In the genomic region with DNA sequence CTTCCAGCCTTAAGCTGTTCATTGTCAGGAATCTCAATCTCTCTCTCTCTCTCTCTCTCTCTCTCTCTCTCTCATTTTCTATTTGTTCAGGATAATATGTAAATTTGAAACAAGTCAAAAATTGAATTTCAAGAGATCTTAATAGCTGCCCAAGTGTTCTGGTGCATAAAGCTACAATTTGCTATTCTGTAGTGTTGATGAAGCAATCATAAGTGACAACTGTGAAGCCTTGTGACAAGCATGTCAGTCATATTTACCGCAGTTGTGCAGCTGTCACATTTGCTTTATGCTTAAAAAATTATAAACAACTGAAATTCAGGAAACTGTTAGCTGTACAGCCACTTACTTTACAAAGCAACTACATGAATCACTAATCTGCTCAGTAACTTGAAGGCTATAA, we compare ENCODE assay signal across 25 mouse cellular contexts.
DNase-seq lines count a peak whose midpoint lies in the region; ATAC-seq and TF ChIP-seq lines count a peak whose summit lies in the region.
"Had no signal": no experiment of that assay in that cellular context is flagged by ENCODE, and none has a peak within 500 bp of the region (broad histone marks: within the 10 kb centered on the region; RNA-seq: fewer than 3 reads in every experiment).

No protein-coding gene starts in this region.

- ATAC-seq in forebrain, embryonic 15.5 days (replicated peaks), result peak; percentile 19; the same call in 1 of the 2 replicates
- ATAC-seq in forebrain, embryonic 14.5 days, result no peak
- ATAC-seq in forebrain, postnatal 0 days, result peak; percentile 92
- ATAC-seq in forebrain, embryonic 13.5 days, result no peak
- no peak for ATAC-seq in liver, embryonic 11.5 days (replicated peaks; ENCODE audit: low FRiP score)
- ATAC-seq: activated CD4-positive, CD25-positive, alpha-beta regulatory T cell, adult 4 months; CD4-positive, CD25-positive, alpha-beta regulatory T cell, adult 4 months; Patski had no signal

- no peaks in the 10 kb centered on the region for H3K27me3 ChIP-seq in forebrain, embryonic 15.5 days
- no peaks in the 10 kb centered on the region for H3K27me3 ChIP-seq in forebrain, embryonic 14.5 days (replicated peaks; ENCODE audit: control insufficient read depth, insufficient read depth, low read length)
- no peaks in the 10 kb centered on the region for H3K27me3 ChIP-seq in forebrain, postnatal 0 days (ENCODE audit: insufficient read depth, low read length)
- H3K27me3 ChIP-seq in forebrain, embryonic 13.5 days, result no peaks in the 10 kb centered on the region
- no peaks in the 10 kb centered on the region for H3K27me3 ChIP-seq in liver, embryonic 11.5 days (replicated peaks; ENCODE audit: control insufficient read depth, insufficient read depth, low read length)
- H3K27me3 ChIP-seq: CH12.LX; embryonic facial prominence, embryonic 13.5 days; embryonic facial prominence, embryonic 15.5 days; Patski had no signal

- WGBS in forebrain, embryonic 15.5 days, result 75% methylated on average over 1 of the region's 1 CpGs
- 78% methylated on average over 1 of the region's 1 CpGs for WGBS in forebrain, embryonic 14.5 days
- 56% methylated on average over 1 of the region's 1 CpGs for WGBS in forebrain, postnatal 0 days
- 86% methylated on average over 1 of the region's 1 CpGs for WGBS in forebrain, embryonic 13.5 days
- WGBS in liver, embryonic 11.5 days, result 89% methylated on average over 1 of the region's 1 CpGs

- no peak for TF ChIP-seq CTCF in forebrain, postnatal 0 days (IDR thresholded peaks at IDR 0.05; ENCODE audit: low read depth)

- DNase-seq in forebrain, embryonic 14.5 days (ENCODE audit: low spot score), result no peak
- peak; percentile 21 for DNase-seq in forebrain, postnatal 0 days
- DNase-seq in brain, embryonic 18.5 days (ENCODE audit: low read depth, low spot score), result peak; percentile 10
- no peak for DNase-seq in liver, embryonic 11.5 days (ENCODE audit: low spot score)
- DNase-seq: adrenal gland, adult 8-10 months; adrenal gland, postnatal 14 days; adrenal gland, postnatal 36 days; B cell, adult 2 months; cerebellum, adult 11 months; cerebellum, adult 18-20 months; cerebellum, adult 8-10 months; cerebellum, adult 9-11 months; cerebellum, postnatal 14 days; cerebellum, postnatal 36 days; embryo, embryonic 11 days had no signal

- no peak overlapping the region for H3K9ac ChIP-seq in forebrain, embryonic 15.5 days (replicated peaks)
- no peak overlapping the region for H3K9ac ChIP-seq in forebrain, embryonic 14.5 days (ENCODE audit: low read length)
- no peak overlapping the region for H3K9ac ChIP-seq in forebrain, postnatal 0 days
- no peak overlapping the region for H3K9ac ChIP-seq in forebrain, embryonic 13.5 days
- no peak overlapping the region for H3K9ac ChIP-seq in liver, embryonic 11.5 days (ENCODE audit: low read depth, low read length)
- H3K9ac ChIP-seq: embryonic facial prominence, embryonic 13.5 days; embryonic facial prominence, embryonic 15.5 days had no signal

- H3K36me3 ChIP-seq in forebrain, embryonic 15.5 days, result no peaks in the 10 kb centered on the region
- no peaks in the 10 kb centered on the region for H3K36me3 ChIP-seq in forebrain, embryonic 14.5 days (ENCODE audit: control insufficient read depth, insufficient read depth, low read length)
- H3K36me3 ChIP-seq in forebrain, postnatal 0 days (ENCODE audit: insufficient read depth), result no peaks in the 10 kb centered on the region
- H3K36me3 ChIP-seq in forebrain, embryonic 13.5 days (ENCODE audit: poor library complexity, severe bottlenecking), result no peaks in the 10 kb centered on the region
- H3K36me3 ChIP-seq in liver, embryonic 11.5 days (ENCODE audit: control insufficient read depth, insufficient read depth, low read length), result no peaks in the 10 kb centered on the region
- H3K36me3 ChIP-seq: embryonic facial prominence, embryonic 13.5 days; embryonic facial prominence, embryonic 15.5 days; G1E had no signal

- H3K27ac ChIP-seq in forebrain, embryonic 15.5 days (replicated peaks), result no peak overlapping the region
- H3K27ac ChIP-seq in forebrain, embryonic 14.5 days (ENCODE audit: low read depth, low read length), result no peak overlapping the region
- no peak overlapping the region for H3K27ac ChIP-seq in forebrain, postnatal 0 days (ENCODE audit: low read depth, low read length)
- no peak overlapping the region for H3K27ac ChIP-seq in forebrain, embryonic 13.5 days
- no peak overlapping the region for H3K27ac ChIP-seq in liver, embryonic 11.5 days (ENCODE audit: low read depth, low read length)
- H3K27ac ChIP-seq: embryonic facial prominence, embryonic 13.5 days; embryonic facial prominence, embryonic 15.5 days had no signal

- no peak overlapping the region for H3K4me2 ChIP-seq in forebrain, embryonic 15.5 days (replicated peaks)
- H3K4me2 ChIP-seq in forebrain, embryonic 14.5 days (ENCODE audit: low read length), result no peak overlapping the region
- no peak overlapping the region for H3K4me2 ChIP-seq in forebrain, postnatal 0 days (ENCODE audit: low read depth)
- H3K4me2 ChIP-seq in forebrain, embryonic 13.5 days, result no peak overlapping the region
- H3K4me2 ChIP-seq in liver, embryonic 11.5 days, result no peak overlapping the region
- H3K4me2 ChIP-seq: embryonic facial prominence, embryonic 13.5 days; embryonic facial prominence, embryonic 15.5 days had no signal

- H3K9me3 ChIP-seq in forebrain, embryonic 15.5 days, result no peaks in the 10 kb centered on the region
- H3K9me3 ChIP-seq in forebrain, embryonic 14.5 days (replicated peaks; ENCODE audit: control insufficient read depth, low read length), result no peaks in the 10 kb centered on the region
- no peaks in the 10 kb centered on the region for H3K9me3 ChIP-seq in forebrain, postnatal 0 days (ENCODE audit: low read length)
- no peaks in the 10 kb centered on the region for H3K9me3 ChIP-seq in forebrain, embryonic 13.5 days (replicated peaks)
- no peaks in the 10 kb centered on the region for H3K9me3 ChIP-seq in liver, embryonic 11.5 days (ENCODE audit: control insufficient read depth, low read length)
- H3K9me3 ChIP-seq: embryonic facial prominence, embryonic 13.5 days; embryonic facial prominence, embryonic 15.5 days; G1E had no signal

- no peak overlapping the region for H3K4me3 ChIP-seq in forebrain, embryonic 15.5 days
- H3K4me3 ChIP-seq in forebrain, embryonic 14.5 days (ENCODE audit: low read depth, low read length), result no peak overlapping the region
- H3K4me3 ChIP-seq in forebrain, postnatal 0 days (ENCODE audit: low read depth, low read length), result no peak overlapping the region
- H3K4me3 ChIP-seq in forebrain, embryonic 13.5 days, result no peak overlapping the region
- H3K4me3 ChIP-seq in liver, embryonic 11.5 days (ENCODE audit: low read depth, low read length), result no peak overlapping the region
- H3K4me3 ChIP-seq: embryonic facial prominence, embryonic 13.5 days; embryonic facial prominence, embryonic 15.5 days; erythroblast, embryonic 14.5 days had no signal

- H3K4me1 ChIP-seq in forebrain, embryonic 15.5 days, result no peaks in the 10 kb centered on the region
- no peaks in the 10 kb centered on the region for H3K4me1 ChIP-seq in forebrain, embryonic 14.5 days (ENCODE audit: control insufficient read depth, insufficient read depth, low read length)
- H3K4me1 ChIP-seq in forebrain, postnatal 0 days (ENCODE audit: insufficient read depth), result no peaks in the 10 kb centered on the region
- no peaks in the 10 kb centered on the region for H3K4me1 ChIP-seq in forebrain, embryonic 13.5 days
- H3K4me1 ChIP-seq in liver, embryonic 11.5 days (replicated peaks; ENCODE audit: control insufficient read depth, insufficient read depth, low read length), result no peaks in the 10 kb centered on the region
- H3K4me1 ChIP-seq: embryonic facial prominence, embryonic 13.5 days; embryonic facial prominence, embryonic 15.5 days had no signal

Comparison
In these comparisons a context has a peak if more than half of its experiments do, and no peak if none do; other contexts are left out.
1. ATAC-seq: peak in forebrain, embryonic 15.5 days (single experiment) and forebrain, postnatal 0 days (single experiment); none in forebrain, embryonic 14.5 days (single experiment), forebrain, embryonic 13.5 days (single experiment) and liver, embryonic 11.5 days (single experiment).
2. DNase-seq: peak in forebrain, postnatal 0 days (single experiment) and brain, embryonic 18.5 days (single experiment); none in forebrain, embryonic 14.5 days (single experiment) and liver, embryonic 11.5 days (single experiment).